Mouse (Mus musculus) kidney, adult 2 months (tissue): Measurements from ENCODE around the gene Gm853. TPM values are rescaled to one million over a fixed set of nuclear protein-coding genes. Genes with fewer than 3 reads are reported as not detected.
A peak's percentile ranks its signal among the peaks of the same experiment; 100 is the strongest.

Experiments
- DNase-seq: peaks from one replicate; pipeline ENCODE4 v3.0.0; 2021
- H3K27ac ChIP-seq: fragments of 200-500 bp; 2 replicates; pipeline ENCODE4 v1.5.1; 2012; ENCODE audit warnings: low read depth, low read length, control low read depth, inconsistent platforms; ENCODE audit not compliant: insufficient read depth
- H3K27me3 ChIP-seq: fragments of 200-500 bp; replicated peaks from 2 replicates; pipeline ENCODE4 v1.6.1; 2012; ENCODE audit warnings: mild to moderate bottlenecking, moderate library complexity, low read length, inconsistent platforms; ENCODE audit not compliant: control insufficient read depth, insufficient read depth
- H3K36me3 ChIP-seq: fragments of 200-500 bp; 2 replicates; pipeline ENCODE4 v1.6.1; 2012; ENCODE audit warnings: mild to moderate bottlenecking, moderate library complexity, low read length, inconsistent platforms; ENCODE audit not compliant: control insufficient read depth, insufficient read depth
- H3K4me1 ChIP-seq: fragments of 200-500 bp; 2 replicates; pipeline ENCODE4 v1.6.1; 2011; ENCODE audit warnings: low read length; ENCODE audit not compliant: control insufficient read depth, insufficient read depth
- H3K4me3 ChIP-seq: fragments of 200-500 bp; 2 replicates; pipeline ENCODE4 v1.5.1; 2011; ENCODE audit warnings: mild to moderate bottlenecking, low read depth, low read length, control low read depth; ENCODE audit not compliant: insufficient read depth
- CTCF ChIP-seq: fragments of 200-500 bp; conservative IDR thresholded peaks from 2 replicates; pipeline ENCODE4 v1.5.1; 2011; ENCODE audit warnings: low read depth, mild to moderate bottlenecking, control low read depth, low read length, moderate library complexity, mixed read lengths; ENCODE audit not compliant: insufficient read depth, insufficient read length
- POLR2A ChIP-seq: fragments of 200-500 bp; IDR thresholded peaks from one replicate; pipeline ENCODE4 v1.6.1; 2011; ENCODE audit warnings: low read depth, low read length, control low read depth
- WGBS: fragments of 180-500 bp; shearing (Covaris S2); methylation state at CpG from one replicate; pipeline ENCODE4 v1.1.7; 2018; 5-methylcytosine and 5-hydroxymethylcytosine counted together
- polyA plus RNA-seq: library from polyadenylated mRNA; depleted of rRNA; stranded (reverse); fragments of >200 nt; gene quantifications from 2 replicates; pipeline ENCODE4 v1.2.3, GENCODE M21; 2012

Gene Gm853
- polyA plus RNA-seq, 1 experiment: 64.7 TPM

GRCm38 (mm10) chr4:130183023-130183422, 39.2 kb downstream of the Gm853 start:
- H3K4me1 ChIP-seq: no peaks in the 10 kb centered on the region
- TF ChIP-seq CTCF (no peak), POLR2A (no peak)
- H3K36me3 ChIP-seq: no peaks in the 10 kb centered on the region
- H3K27ac ChIP-seq: no peak overlapping the region
- no peak for DNase-seq
- no peak overlapping the region for H3K4me3 ChIP-seq
- WGBS: 88% methylated on average over 13 of the region's 13 CpGs
- no peaks in the 10 kb centered on the region for H3K27me3 ChIP-seq

GRCm38 (mm10) chr4:130181886-130182285, 40.3 kb downstream of the Gm853 start:
- H3K4me1 ChIP-seq: peaks cover 8% of the 10 kb centered on the region
- no peak overlapping the region for H3K4me3 ChIP-seq
- TF ChIP-seq POLR2A (no peak), CTCF (no peak)
- DNase-seq: peak; percentile 71
- no peaks in the 10 kb centered on the region for H3K36me3 ChIP-seq
- H3K27me3 ChIP-seq: no peaks in the 10 kb centered on the region
- whole genome bisulfite sequencing: 42% methylated on average over 4 of the region's 4 CpGs
- no peak overlapping the region for H3K27ac ChIP-seq

- Histone ChIP-seq H3K4me3 (no peak overlapping the region), H3K27me3 (no peaks in the 10 kb centered on the region), H3K27ac (no peak overlapping the region), H3K4me1 (peaks cover 11% of the 10 kb centered on the region), H3K36me3 (no peaks in the 10 kb centered on the region)
- no peak for DNase-seq
- TF ChIP-seq CTCF (no peak), POLR2A (no peak)
- 89% methylated on average over 7 of the region's 7 CpGs for WGBS
These were observed 41.1 kb downstream of the Gm853 start for GRCm38 (mm10) chr4:130180909-130181602.

GRCm38 (mm10) chr4:130179876-130180275, 42.3 kb downstream of the Gm853 start:
- no peak overlapping the region for H3K27ac ChIP-seq
- H3K36me3 ChIP-seq: no peaks in the 10 kb centered on the region
- no peak for DNase-seq
- no peak overlapping the region for H3K4me3 ChIP-seq
- H3K4me1 ChIP-seq: peaks cover 11% of the 10 kb centered on the region
- no peaks in the 10 kb centered on the region for H3K27me3 ChIP-seq
- no peak for TF ChIP-seq POLR2A
- TF ChIP-seq CTCF: no peak
- WGBS: 88% methylated on average over 3 of the region's 3 CpGs

- 40% methylated on average over 7 of the region's 7 CpGs for WGBS
- Histone ChIP-seq H3K4me3 (no peak overlapping the region), H3K27ac (peak overlapping the region; percentile 61), H3K27me3 (no peaks in the 10 kb centered on the region), H3K4me1 (peaks cover 27% of the 10 kb centered on the region), H3K36me3 (no peaks in the 10 kb centered on the region)
- peak; percentile 58 for DNase-seq
- TF ChIP-seq POLR2A (no peak), CTCF (no peak)
These were observed 44.7 kb downstream of the Gm853 start for GRCm38 (mm10) chr4:130177536-130177935.

GRCm38 (mm10) chr4:130177087-130177486, 45.1 kb downstream of the Gm853 start:
- H3K4me3 ChIP-seq: no peak overlapping the region
- DNase-seq: peak; percentile 84
- H3K36me3 ChIP-seq: no peaks in the 10 kb centered on the region
- H3K27ac ChIP-seq: peak overlapping the region; percentile 61
- WGBS: 55% methylated on average over 4 of the region's 4 CpGs
- no peaks in the 10 kb centered on the region for H3K27me3 ChIP-seq
- H3K4me1 ChIP-seq: peaks cover 28% of the 10 kb centered on the region
- TF ChIP-seq POLR2A (no peak), CTCF (no peak)

- peak overlapping the region; percentile 33; the same call in 1 of the 2 replicates for H3K27ac ChIP-seq
- 71% methylated on average over 5 of the region's 5 CpGs for WGBS
- H3K4me3 ChIP-seq: no peak overlapping the region
- peaks cover 35% of the 10 kb centered on the region for H3K4me1 ChIP-seq
- H3K27me3 ChIP-seq: no peaks in the 10 kb centered on the region
- no peaks in the 10 kb centered on the region for H3K36me3 ChIP-seq
- DNase-seq: no peak
- TF ChIP-seq CTCF (no peak), POLR2A (no peak)
These were observed 46.0 kb downstream of the Gm853 start for GRCm38 (mm10) chr4:130176156-130176720.
